ENCODE assay signal across 41 mouse cellular contexts in genomic region chr5:108378346-108378745, GRCm38 (mm10). TPM values are rescaled to one million over a fixed set of nuclear protein-coding genes. Genes with fewer than 3 reads are reported as not detected.
"Had no signal": no experiment of that assay in that cellular context is flagged by ENCODE, and none has a peak within 500 bp of the region (broad histone marks: within the 10 kb centered on the region; RNA-seq: fewer than 3 reads in every experiment).

No protein-coding gene starts in this region.

- H3K36me3 ChIP-seq: limb, embryonic 10.5 days; limb, embryonic 12.5 days; limb, embryonic 13.5 days; limb, embryonic 15.5 days; liver, embryonic 13.5 days; liver, embryonic 15.5 days; lung, embryonic 15.5 days; midbrain, embryonic 10.5 days; midbrain, embryonic 12.5 days; midbrain, embryonic 13.5 days; midbrain, embryonic 15.5 days; neural tube, embryonic 12.5 days had no signal

- DNase-seq: left cerebral cortex, postnatal 4 days; liver; liver, embryonic 13.5 days; liver, postnatal 0 days; lung, adult 18-20 months; lung, adult 2 months; lung, embryonic 14.5 days; lung, postnatal 10 days; lung, postnatal 14 days; lung, postnatal 36 days; lung, postnatal 4 days; midbrain, embryonic 14.5 days had no signal

- H3K4me3 ChIP-seq: limb, embryonic 10.5 days; limb, embryonic 12.5 days; limb, embryonic 13.5 days; limb, embryonic 15.5 days; liver, embryonic 13.5 days; liver, embryonic 15.5 days; lung, embryonic 15.5 days; megakaryocyte, embryonic 14.5 days; midbrain, embryonic 10.5 days; midbrain, embryonic 12.5 days; midbrain, embryonic 13.5 days; midbrain, embryonic 15.5 days; myocyte; neural tube, embryonic 12.5 days had no signal

- ATAC-seq: liver, postnatal 0 days; lung, postnatal 0 days; midbrain, embryonic 13.5 days; midbrain, embryonic 15.5 days; midbrain, embryonic 16.5 days had no signal

- H3K4me1 ChIP-seq: limb, embryonic 10.5 days; limb, embryonic 12.5 days; limb, embryonic 13.5 days; limb, embryonic 15.5 days; liver, embryonic 13.5 days; liver, embryonic 15.5 days; lung, embryonic 15.5 days; midbrain, embryonic 10.5 days; midbrain, embryonic 12.5 days; midbrain, embryonic 13.5 days; midbrain, embryonic 15.5 days; neural tube, embryonic 12.5 days had no signal

- H3K9me3 ChIP-seq: limb, embryonic 10.5 days; limb, embryonic 12.5 days; limb, embryonic 13.5 days; limb, embryonic 15.5 days; liver, embryonic 13.5 days; liver, embryonic 15.5 days; lung, embryonic 15.5 days; midbrain, embryonic 10.5 days; midbrain, embryonic 12.5 days; neural tube, embryonic 12.5 days had no signal

- H3K27ac ChIP-seq: limb, embryonic 10.5 days; limb, embryonic 12.5 days; limb, embryonic 13.5 days; limb, embryonic 15.5 days; liver, embryonic 13.5 days; liver, embryonic 14.5 days; liver, embryonic 15.5 days; lung, embryonic 15.5 days; macrophage; midbrain, embryonic 10.5 days; midbrain, embryonic 12.5 days; midbrain, embryonic 13.5 days; midbrain, embryonic 15.5 days; neural tube, embryonic 12.5 days had no signal

- H3K4me2 ChIP-seq: limb, embryonic 12.5 days; limb, embryonic 13.5 days; limb, embryonic 15.5 days; liver, embryonic 11.5 days; liver, embryonic 13.5 days; liver, embryonic 15.5 days; lung, embryonic 14.5 days; lung, embryonic 15.5 days; midbrain, embryonic 11.5 days; midbrain, embryonic 12.5 days; midbrain, embryonic 13.5 days; midbrain, embryonic 15.5 days; neural tube, embryonic 12.5 days had no signal

- H3K9ac ChIP-seq: limb, embryonic 12.5 days; limb, embryonic 13.5 days; limb, embryonic 15.5 days; liver, embryonic 13.5 days; liver, embryonic 14.5 days; liver, embryonic 15.5 days; liver, postnatal 0 days; lung, embryonic 14.5 days; lung, embryonic 15.5 days; midbrain, embryonic 12.5 days; midbrain, embryonic 13.5 days; midbrain, embryonic 15.5 days; neural tube, embryonic 12.5 days had no signal

RNA-seq across cellular contexts. Expression of gene Pde6b, which starts 9.8 kb away (rescaled TPM):
- total RNA-seq: left cerebral cortex, postnatal 10 days; left cerebral cortex, postnatal 4 days; megakaryocyte progenitor cell, adult 5-6 weeks; megakaryocyte, adult 5-6 weeks; megakaryocyte-erythroid progenitor cell, adult 5-6 weeks; midbrain, postnatal 0 days; monocyte, adult 5-6 weeks had no signal
- polyA plus RNA-seq: limb, embryonic 14.5 days; liver, embryonic 15.5 days; liver, embryonic 16.5 days; lung, adult 2 months; lung, postnatal 0 days; midbrain, postnatal 0 days; neural tube, embryonic 12.5 days had no signal

RNA-seq across cellular contexts. Expression of gene Gm42517, which starts 10.6 kb away (rescaled TPM):
- total RNA-seq: megakaryocyte progenitor cell, adult 5-6 weeks; megakaryocyte, adult 5-6 weeks; megakaryocyte-erythroid progenitor cell, adult 5-6 weeks; monocyte, adult 5-6 weeks had no signal
- polyA plus RNA-seq: limb, embryonic 10.5 days; limb, embryonic 11.5 days; limb, embryonic 12.5 days; liver, embryonic 16.5 days; liver, postnatal 0 days; lung, embryonic 14.5 days; lung, embryonic 15.5 days; lung, embryonic 16.5 days; midbrain, embryonic 10.5 days had no signal
